Mouse (Mus musculus): ENCODE measurements around the gene Nit1.
A peak's percentile ranks its signal among the peaks of the same experiment; 100 is the strongest.

Nit1 gene

DNA sequence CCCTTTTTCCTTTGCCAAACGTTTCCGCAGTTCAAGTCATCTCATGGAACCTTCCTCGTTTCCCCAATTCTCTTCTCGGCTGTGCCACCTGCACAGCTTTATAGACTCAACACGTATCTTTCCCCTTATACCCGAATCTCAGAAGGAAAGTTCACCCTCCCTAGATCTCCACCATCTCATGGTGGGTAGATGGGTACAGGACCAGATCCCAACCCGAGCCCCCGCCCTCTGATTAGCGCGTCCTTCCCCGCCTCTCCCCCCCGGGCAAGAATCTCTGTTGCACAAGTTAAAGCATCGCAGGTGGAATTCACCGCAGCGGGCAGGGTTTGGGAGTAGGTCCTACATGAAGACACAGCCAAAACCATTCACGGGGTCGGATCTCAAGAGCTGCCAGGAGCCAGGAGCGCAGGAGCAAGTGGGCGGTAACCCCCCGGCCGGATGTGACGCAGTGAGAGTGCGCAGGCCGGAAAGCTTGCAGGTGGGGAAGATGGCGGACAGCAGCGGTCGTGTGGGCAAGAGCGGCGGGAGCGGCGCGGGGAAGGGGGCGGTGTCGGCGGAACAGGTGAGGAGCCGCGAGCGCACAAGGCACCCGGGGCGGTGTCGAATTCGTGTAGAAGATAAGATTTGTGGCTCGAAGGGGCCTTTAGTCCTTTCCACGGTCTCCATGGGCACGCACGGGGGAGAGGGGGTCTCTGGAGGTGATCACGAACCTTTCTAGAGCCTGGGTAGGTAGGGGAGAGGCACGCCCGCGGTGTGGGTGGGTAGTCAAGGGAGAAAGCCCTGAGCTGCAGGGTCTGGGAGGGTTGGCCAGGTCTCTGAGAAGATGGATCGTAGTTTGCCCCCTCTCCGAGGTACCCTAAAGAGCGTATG lies at the start of gene Nit1, which contains the start of gene Pfdn2:
TSS of gene Nit1 (minus strand) at position 422 of the 870 bp plus-strand sequence.
TSS of gene Pfdn2 (plus strand) at position 446 of the 870 bp plus-strand sequence.
- DNase-seq (ENCODE audit: low read depth), result peak; percentile 69

DNA sequence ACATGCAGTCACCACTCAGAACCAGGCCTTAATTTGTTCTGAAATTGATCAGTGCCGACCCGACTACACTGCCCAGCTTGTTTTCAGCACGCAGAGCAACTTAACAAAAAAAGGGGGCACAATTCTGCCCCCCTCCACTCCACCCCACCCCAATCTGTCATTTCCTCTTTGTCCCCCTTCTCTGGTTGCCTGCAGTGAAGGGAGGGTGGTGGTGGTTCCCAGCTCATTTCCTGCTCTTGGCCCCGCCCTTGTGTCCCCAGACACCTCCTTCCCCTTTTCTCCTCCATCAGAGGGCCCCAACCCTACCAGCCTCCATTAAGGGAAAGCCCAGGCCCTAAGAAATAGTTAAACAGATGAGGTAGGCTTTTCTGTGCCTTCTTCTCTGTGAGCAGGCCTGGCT lies 44.7 kb upstream of the Nit1 start:
- DNase-seq (ENCODE audit: low read depth), result no peak

DNA sequence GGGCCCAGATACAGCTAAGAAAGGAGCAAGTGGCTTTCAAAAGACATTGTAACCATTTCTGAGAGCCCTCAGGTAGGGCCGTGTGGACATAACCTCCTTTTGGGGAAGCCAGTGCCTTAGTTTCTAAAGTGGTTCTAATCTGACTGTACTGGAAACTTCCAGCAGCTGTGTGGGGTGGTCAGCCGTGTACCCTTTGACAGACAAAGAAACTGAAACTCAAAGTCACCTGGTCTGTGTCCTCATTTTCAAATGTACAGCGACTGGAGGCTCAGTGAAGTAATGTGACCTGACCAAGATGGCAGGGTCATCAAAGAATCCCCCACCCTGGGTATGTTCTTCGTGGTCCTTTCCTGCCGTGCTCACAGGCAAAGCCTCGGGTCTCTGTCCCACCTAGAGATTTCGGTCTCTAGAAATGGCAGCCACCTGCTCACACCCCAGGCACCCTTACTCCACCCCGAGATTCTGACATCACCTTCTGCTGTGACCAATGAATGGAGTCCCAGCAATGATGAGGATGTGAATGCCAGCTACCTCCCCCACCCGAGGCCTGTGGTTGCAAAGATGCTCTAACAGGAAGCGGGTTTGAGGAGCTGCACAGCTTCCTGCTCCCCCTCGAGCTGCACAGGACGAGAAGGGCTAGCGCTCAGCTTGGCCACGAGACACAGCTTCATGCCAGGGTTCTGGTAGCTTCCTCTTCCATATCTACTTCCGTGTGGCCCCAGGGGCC lies 43.1 kb upstream of the Nit1 start, which contains the start of gene Arhgap30:
TSS of gene Arhgap30 (plus strand) at position 579 of the 727 bp plus-strand sequence.
- no peak for DNase-seq (ENCODE audit: low read depth)

DNA sequence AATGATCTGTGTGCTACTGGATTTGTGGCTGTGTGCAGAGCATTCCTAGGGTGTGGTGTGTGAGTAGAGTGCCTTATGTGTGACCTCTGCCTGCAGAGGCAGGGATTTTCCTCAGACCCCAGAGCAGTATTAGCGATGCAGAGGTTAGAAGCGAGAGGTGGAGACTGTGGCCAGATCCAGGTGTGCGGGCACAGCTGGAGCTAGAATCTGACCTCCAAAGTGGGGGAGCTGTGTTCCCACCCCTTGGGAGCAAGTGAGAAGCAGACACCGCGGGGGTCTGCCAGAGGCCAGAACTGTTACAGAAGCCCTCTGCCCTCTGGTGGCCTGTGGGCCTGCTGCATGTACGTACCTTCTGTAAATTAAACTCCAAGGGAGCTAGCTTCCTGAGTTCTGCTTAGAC lies 41.7 kb upstream of the Nit1 start:
- DNase-seq (ENCODE audit: low read depth), result no peak

DNA sequence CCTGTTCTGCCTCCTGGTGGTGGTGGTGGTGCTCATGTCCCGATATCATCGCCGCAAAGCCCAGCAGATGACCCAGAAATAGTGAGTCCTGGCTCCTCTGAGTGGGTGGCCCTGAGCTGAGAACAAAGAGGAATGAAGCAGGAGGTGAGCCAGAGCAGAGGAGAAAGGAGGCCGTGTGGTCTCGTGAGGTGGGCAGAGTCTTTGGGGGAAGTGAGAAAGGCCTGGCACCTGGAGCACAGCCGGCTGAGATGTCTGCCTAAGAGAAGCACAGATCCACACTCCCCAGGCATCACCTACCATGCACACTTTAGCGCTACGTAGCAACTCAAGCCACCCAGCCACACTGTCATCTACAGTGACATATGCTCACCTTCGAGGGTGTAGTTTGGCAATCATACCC lies 39.7 kb upstream of the Nit1 start:
- DNase-seq (ENCODE audit: low read depth), result no peak

DNA sequence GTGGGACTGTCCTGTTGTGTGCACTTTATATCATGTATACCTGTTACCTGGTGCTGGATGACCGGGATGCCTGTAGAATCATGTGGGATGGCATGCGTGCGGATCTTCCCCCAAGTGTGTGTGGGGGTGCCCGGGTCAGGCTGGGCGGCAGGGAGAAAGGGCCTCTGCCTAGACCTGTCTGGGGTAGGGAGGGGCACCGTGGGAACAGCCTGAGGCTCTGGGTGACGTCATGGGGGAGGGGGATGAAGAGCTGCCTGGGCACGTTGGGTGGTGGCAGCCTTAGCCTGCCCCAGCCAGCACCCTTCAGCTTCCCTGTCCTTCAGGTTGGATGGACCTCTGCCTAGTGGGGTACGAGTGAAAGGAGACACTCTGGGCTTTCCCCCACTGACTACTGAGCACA lies 38.9 kb upstream of the Nit1 start:
- no peak for DNase-seq (ENCODE audit: low read depth)

DNA sequence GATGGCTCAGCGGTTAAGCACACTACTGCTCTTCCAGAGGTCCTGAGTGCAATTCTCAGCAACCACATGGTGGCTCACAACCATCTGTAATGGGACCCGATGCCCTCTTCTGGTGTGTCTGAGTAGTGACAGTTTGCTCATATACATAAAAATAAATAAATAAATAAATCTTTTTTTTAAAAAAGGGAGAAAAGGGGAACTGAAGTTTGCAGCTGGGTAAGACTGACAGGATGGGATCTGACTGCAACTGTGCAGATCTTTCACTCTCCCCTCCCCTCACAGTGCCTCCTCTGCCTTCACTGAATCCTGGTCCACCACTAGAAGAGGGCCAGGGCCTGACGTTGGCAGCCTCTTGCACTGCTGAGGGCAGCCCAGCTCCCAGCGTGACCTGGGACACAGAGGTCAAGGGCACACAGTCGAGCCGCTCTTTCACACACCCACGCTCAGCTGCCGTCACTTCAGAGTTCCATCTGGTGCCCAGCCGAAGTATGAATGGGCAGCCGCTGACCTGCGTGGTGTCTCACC lies 36.7 kb upstream of the Nit1 start:
- no peak for DNase-seq (ENCODE audit: low read depth)

DNA sequence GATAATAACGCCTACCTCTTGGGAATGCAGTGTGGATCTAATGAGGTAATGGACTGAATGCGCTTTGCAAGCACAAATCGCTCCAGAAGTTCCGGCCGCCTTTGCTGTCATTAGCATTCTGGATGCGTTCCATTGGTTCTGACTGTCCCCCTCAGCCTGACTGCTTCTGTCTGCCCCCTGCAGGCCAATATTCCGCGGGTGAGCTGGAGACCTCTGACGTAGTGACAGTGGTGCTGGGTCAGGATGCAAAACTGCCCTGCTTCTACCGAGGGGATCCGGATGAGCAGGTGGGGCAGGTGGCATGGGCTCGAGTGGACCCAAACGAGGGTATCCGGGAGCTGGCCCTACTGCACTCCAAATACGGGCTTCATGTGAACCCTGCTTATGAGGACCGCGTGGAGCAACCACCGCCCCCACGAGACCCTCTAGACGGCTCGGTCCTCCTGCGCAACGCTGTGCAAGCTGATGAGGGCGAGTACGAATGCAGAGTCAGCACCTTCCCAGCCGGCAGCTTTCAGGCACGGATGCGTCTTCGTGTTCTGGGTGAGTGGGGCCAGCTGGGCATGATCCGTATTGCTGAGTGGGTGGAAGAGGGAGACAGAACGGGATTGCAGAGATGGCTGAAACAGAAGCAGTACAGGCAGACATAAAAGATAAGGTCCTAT lies 34.6 kb upstream of the Nit1 start:
- no peak for DNase-seq (ENCODE audit: low read depth)

DNA sequence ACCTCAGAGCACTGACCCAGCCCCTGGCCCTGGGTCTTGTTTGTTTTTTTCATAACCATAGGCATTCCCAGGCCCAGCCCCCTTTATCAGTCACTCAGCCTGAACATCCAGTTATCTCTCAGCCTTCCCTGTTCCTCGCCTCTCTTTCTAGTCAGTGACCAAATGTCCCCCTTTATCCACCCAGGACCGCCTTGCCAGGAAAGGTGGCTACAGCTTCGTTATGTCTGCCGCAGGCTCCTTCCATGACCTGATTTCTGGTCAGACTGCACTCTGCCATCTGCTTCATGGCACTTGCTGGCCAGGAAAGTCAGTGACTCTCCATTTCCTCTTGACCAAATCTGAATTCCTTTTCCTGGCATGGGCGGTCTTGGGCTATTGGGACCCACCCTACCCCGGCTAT lies 32.9 kb upstream of the Nit1 start:
- no peak for DNase-seq (ENCODE audit: low read depth)

DNA sequence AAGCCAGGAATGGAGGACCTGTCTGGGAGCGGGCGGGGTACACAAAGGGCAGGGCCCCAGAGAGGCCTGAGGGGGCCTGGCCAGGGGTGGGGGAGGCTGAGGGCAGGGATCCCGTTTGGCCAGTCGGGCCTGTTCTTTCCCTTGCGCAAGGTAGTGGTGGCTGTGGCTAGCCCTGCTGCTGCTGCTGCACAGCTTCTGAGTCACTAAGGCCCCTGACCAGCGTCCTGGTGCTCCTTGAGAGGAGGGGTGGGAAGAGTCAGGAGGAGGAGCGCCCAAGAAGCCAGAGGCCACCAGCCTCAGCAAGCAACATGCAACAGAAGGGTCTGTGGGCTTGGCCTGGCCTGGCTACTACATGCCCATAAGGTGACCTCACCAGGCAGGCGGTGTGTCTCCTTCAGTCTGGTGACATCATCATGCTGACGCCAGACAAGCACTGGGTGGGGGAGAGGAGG lies 30.2 kb upstream of the Nit1 start:
- DNase-seq (ENCODE audit: low read depth), result peak; percentile 47

DNA sequence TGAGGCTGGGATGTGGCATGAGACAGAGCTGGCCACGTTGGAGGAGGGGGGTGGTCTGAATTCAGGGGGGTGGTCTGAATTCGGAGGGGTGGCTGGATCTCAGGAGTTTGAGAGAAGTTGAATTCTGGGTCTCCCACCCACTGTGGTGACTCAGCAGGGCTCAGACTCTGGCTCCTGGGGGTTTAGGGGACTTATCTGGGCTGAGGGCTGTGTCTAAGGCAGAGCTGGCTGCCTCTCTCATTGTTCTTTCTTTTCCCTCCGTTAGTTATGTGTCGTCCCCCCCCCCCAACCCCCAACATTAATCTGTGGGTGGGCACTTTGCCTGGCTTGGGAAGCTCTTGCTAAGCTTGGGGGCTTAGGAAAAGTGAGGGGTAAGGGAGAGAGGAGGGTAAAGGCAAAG lies 28.5 kb upstream of the Nit1 start:
- no peak for DNase-seq (ENCODE audit: low read depth)

DNA sequence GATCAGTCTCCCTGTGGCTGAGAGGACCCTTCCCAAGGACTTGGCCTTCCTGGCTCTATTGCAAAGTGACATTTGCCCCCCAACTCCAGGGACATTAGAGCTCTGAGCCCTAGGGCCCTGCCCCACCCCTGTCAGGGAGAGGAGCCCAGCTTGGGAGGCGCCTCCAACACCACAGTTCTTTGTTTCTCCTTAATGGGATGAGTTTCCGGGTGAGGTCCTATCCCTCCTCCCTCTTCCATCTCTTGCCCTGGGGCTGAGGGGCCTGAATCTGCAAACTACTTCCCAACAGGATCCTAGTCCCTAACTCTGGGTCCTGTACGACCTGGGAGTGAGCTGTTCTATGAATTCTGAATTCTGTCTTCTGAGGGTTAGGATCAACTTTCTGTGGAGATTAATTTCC lies 27.4 kb upstream of the Nit1 start:
- DNase-seq (ENCODE audit: low read depth), result no peak

DNA sequence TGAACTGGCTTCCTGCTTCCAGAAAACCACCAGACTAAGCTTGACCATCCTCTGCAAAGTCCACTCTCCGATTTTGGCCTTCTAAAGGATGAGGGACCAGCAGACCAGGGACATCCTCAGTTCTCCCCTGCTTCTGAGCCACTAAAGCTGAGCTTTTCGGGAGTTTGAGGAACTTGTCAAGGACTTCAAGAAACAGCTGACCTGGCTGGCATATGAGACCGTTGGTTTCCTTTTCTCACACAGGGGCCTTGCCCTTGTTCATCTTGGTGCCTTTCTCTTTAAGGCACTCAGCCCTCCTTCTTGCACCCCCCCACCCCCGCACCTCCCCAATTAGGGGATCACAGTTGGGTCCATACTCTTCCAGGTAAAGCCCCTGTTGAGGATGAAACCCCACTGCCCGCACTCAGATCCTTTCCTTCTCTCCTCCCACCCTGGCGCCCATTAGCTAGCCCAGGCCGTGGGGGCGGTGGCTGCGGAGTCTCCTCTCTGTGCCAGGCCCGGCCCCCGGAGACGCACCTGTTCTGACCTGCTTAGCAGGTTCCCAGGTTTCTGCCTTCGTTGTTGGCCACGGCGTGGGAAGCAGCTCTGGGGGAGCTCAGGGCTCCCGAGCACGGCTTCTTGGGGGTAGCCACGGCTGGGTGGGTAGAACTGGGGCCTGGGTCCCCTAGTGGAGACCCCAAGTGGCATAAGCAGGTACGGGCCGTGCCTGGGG lies 24.6 kb upstream of the Nit1 start, which contains the start of gene Nectin4:
TSS of gene Nectin4 (plus strand) at position 255 of the 712 bp plus-strand sequence.
- no peak for DNase-seq (ENCODE audit: low read depth)

DNA sequence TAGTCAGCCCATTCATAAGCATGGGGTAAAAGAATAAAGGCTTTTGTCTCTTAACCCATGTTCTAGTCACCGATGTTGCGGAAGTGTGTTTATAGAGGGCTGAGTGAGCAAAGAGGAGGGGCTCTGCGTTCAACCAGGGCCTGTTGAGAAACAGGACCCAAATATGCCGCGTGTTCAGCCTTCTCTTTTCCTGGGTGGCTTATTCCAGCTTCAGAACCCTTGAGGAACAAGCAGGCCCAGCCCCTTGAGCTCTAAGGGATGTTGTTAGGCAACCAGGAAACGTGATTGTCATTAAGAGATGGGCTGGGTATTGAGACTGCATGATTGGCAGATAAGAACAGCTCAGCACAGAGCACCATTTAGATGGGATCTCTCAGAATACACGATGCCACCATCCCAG lies 20.5 kb upstream of the Nit1 start:
- DNase-seq (ENCODE audit: low read depth), result no peak

DNA sequence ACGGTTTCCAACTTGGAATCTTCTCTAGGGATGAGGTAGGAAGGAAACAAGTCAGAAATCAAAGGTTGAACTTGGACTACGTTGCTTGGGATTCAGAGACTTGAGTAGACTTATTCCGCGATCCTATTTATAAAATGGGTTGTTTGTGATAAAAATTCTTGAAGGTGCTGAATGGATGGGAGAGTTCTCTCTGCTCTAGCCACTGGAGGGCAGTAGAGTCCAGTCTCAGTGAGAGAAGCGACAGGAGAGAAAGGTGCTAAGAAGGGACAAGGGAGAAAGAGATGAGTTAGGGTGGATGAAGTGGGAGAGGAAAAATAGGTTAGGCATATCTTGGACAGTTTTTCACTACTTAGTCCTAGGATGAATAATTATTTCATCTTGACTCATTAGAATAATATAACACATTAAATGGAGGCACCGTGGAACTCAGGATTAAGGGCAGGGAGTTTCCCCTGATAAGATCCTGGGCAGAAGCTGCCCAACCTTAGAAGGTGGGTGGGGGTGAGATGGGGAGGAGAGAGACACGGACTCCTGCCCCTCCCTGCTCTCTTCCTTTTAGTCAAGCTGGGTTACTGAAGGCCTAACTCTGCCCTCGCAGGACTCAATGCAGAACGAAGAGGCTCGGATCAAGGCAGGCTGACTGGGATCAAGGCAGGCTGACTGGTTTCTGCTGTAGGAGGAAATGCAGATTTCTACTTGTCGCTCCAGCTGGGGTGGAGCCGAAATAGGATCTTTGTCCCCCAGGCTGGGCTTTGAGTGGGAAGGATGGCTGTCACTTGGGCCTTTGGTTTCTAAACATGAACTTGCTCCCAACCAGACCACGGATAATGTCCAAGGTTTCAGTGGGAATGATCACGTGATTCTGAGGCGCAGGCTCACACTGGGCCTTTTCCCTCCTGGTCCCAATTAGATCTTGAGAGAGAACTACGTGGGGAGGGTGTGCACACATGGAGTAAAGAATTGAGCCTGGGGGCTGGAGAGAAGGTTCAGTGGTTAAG lies 16.0 kb upstream of the Nit1 start:
- peak; percentile 62 for DNase-seq (ENCODE audit: low read depth)

DNA sequence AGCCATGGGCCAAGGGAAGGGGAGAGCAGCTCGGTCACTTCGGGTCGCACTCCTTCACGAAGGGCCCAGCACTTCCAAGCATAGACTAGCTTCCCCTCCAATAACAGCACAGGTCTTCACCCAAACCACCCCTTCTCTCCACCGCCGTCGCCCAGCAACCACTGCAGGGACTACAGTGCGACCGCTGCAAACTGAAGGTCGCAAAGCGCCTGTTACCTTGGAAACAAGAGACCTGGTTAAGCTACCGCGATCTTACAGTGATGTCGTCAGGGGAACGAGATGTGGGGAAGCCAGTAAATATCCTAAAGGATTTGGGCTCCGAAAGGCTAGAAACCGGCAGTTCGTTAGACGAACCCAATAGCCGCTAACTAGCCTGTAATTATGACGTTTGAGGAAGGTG lies 15.2 kb upstream of the Nit1 start, which contains the start of gene Klhdc9:
TSS of gene Klhdc9 (minus strand) at position 143 of the 400 bp plus-strand sequence.
- peak; percentile 71 for DNase-seq (ENCODE audit: low read depth)

DNA sequence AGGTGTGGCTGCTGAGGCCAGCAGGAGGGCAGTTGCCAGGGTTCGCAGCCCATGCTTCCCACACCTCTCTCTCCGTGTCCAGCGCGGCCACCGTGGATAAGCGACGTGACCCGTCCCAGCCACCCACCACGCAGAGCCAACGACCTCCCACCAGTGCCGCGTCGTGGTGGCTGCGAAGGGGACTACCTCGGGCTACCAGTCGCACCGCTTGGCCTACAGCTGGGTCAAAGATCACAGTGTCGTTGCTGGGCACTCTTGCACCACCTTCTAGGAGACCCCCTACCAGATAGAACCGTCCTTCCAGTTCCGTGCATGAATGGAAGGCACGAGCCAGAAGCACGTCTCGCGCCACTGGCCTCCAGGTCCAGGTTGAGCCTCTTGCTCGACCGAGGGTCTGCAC lies 14.8 kb upstream of the Nit1 start:
- DNase-seq (ENCODE audit: low read depth), result no peak

DNA sequence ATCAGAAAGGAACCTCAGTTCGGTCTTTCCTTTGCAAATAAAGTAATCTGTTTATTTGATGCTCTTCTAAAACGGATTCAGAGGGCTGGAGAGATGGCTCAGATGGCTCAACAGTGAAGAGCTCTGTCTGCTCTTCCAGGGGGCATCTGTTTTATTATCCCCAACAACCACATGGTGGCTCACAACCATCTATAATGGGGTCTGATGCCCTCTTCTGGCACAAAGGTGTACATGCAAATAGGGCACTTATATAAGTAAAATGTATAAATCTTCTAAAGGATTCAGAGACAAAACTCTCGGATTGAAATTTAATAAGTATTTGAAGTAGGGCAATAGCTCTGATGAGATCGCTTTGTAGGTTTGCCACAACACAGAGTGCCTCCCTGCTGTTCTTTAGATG lies 13.0 kb upstream of the Nit1 start:
- DNase-seq (ENCODE audit: low read depth), result no peak

DNA sequence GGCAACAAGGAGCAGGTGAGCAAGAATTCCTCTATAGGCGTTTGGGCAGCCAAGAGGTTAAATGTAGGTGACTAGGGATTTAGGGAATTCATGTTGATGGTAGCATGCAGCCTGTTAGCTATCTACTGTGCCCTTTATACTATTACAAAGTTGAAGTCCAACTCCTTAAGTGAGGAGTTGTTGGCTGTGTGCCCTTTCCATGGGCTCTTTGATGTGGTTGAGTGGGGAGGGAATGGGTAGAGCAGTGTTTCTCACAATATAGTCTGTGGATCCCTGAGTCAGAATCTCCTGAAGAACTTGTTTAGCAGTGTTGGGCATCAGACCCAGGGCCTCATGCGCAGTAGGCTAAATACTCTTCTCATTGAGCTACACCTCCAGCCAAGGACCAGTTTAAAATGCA lies 11.4 kb upstream of the Nit1 start:
- no peak for DNase-seq (ENCODE audit: low read depth)

DNA sequence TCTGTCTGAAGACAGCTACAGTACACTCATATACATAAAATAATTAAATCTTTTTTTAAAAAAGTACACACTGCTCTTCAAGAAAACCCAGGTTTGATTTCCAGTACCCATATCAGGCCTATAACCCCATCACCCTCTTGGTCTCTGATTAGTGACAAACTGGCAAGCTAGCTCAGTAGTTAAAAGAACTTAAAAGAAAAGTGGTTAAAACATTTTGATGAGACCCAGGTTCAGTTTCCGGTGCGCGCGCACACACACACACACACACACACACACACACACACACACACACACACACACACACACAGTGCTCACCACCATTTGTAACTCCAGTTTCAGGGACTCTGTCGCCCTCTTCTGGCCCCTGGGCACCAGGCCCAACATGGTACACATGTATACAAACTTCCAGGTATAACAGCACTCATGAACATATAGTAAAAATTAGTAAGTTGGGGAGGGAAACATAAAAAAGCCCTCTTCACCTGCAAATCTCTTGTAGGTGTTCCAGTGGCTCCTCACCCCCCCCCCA lies 10.4 kb upstream of the Nit1 start:
- no peak for DNase-seq (ENCODE audit: low read depth)
